Mouse (Mus musculus) ES-E14 (cell line): ENCODE measurements around the gene Sgca. TPM values are rescaled to one million over a fixed set of nuclear protein-coding genes. Genes with fewer than 3 reads are reported as not detected.

Source experiments
- DNase-seq: peaks from one replicate; pipeline ENCODE4 v3.0.0-alpha.2; 2013; ENCODE audit warnings: low read depth, low spot score
- H3K27ac ChIP-seq: 2 replicates; pipeline ENCODE4 v1.5.1; 2012; ENCODE audit warnings: low read depth, mild to moderate bottlenecking, low read length, moderate library complexity, mixed read lengths; ENCODE audit not compliant: poor library complexity, insufficient read depth, severe bottlenecking
- H3K36me3 ChIP-seq: 2 replicates; pipeline ENCODE4 v1.6.1; 2012; ENCODE audit warnings: mild to moderate bottlenecking, low read length, moderate library complexity, mixed read lengths; ENCODE audit not compliant: control insufficient read depth, poor library complexity, insufficient read depth, severe bottlenecking
- H3K4me1 ChIP-seq, 2 experiments: fragments of 150-350 bp in 1 of 2; sonication (generic) in 1 of 2; 2 replicates each; pipeline ENCODE4 v1.6.1; 2012; ENCODE audit warnings: low read length in 2 of 2, mild to moderate bottlenecking in 1 of 2, mixed read lengths in 1 of 2; ENCODE audit not compliant: control insufficient read depth in 2 of 2, insufficient read depth in 2 of 2, poor library complexity in 1 of 2
- H3K4me3 ChIP-seq, 2 experiments: fragments of 150-350 bp in 1 of 2; sonication (generic) in 1 of 2; 2 replicates each; pipeline ENCODE4 v1.5.1; 2012; ENCODE audit warnings: low read length in 2 of 2, low read depth in 1 of 2, mild to moderate bottlenecking in 1 of 2, mixed read lengths in 1 of 2; ENCODE audit not compliant: insufficient read depth in 1 of 2, poor library complexity in 1 of 2, severe bottlenecking in 1 of 2
- H3K9ac ChIP-seq: 2 replicates; pipeline ENCODE4 v1.6.1; 2012; ENCODE audit warnings: low read depth, mild to moderate bottlenecking, low read length, mixed read lengths; ENCODE audit not compliant: poor library complexity, insufficient read depth, severe bottlenecking
- H3K9me3 ChIP-seq: fragments of 150-350 bp; sonication (generic); 2 replicates; pipeline ENCODE4 v1.6.1; 2012; ENCODE audit warnings: low read depth, mild to moderate bottlenecking, low read length; ENCODE audit not compliant: control insufficient read depth, insufficient read depth
- CHD2 ChIP-seq: IDR thresholded peaks from 2 replicates; pipeline ENCODE4 v1.6.1; 2014; ENCODE audit warnings: mild to moderate bottlenecking, low read depth, low read length, inconsistent platforms
- HCFC1 ChIP-seq: IDR thresholded peaks from 2 replicates; pipeline ENCODE4 v1.6.1; 2012; ENCODE audit warnings: low read length, inconsistent platforms, borderline replicate concordance; ENCODE audit not compliant: insufficient read depth
- MAFK ChIP-seq: IDR thresholded peaks from 2 replicates; pipeline ENCODE4 v1.6.1; 2014; ENCODE audit warnings: mild to moderate bottlenecking, low read depth, low read length, inconsistent platforms; ENCODE audit not compliant: insufficient read depth
- ZC3H11A ChIP-seq: IDR thresholded peaks from 2 replicates; pipeline ENCODE4 v1.6.1; 2012; ENCODE audit warnings: low read depth, mild to moderate bottlenecking, inconsistent platforms, low read length, borderline replicate concordance
- ZNF384 ChIP-seq: IDR thresholded peaks from 2 replicates; pipeline ENCODE4 v1.6.1; 2012; ENCODE audit warnings: low read depth, low read length, inconsistent platforms
- in situ Hi-C, 2 experiments: fragments of 600-800 bp; cut with MboI; formaldehyde crosslinking; loops; one replicate each; pipeline ENCODE4 v1.15.1; 2025; ENCODE audit warnings: low sequenced_read_pairs in 2 of 2, inconsistent platforms in 1 of 2; ENCODE audit not compliant: unreplicated experiment in 2 of 2
- total RNA-seq: library from RNA; depleted of rRNA; stranded (reverse); fragments of 300-350 nt; gene quantifications from 2 replicates; pipeline ENCODE4 v1.2.3, GENCODE M21; 2012

The Sgca gene
- total RNA-seq, 1 experiment, result not detected

- Histone ChIP-seq H3K9ac (no peak overlapping the region), H3K4me1 (peaks cover 9 to 20% of the 10 kb centered on the region in 2 experiments; a peak in 2 of 4 replicates), H3K9me3 (no peaks in the 10 kb centered on the region), H3K36me3 (no peaks in the 10 kb centered on the region), H3K27ac (no peak overlapping the region), H3K4me3 (no peak overlapping the region)
- TF ChIP-seq HCFC1 (no peak), CHD2 (no peak), ZNF384 (no peak), ZC3H11A (no peak), MAFK (no peak)
- DNase-seq, result no peak
- in situ Hi-C loops, result no loop called here
Measured at GRCm38 (mm10) chr11:94955103-94955502, 21.0 kb downstream of the Sgca start.

GRCm38 (mm10) chr11:94952169-94952568 is 24.0 kb downstream of the Sgca start:
- Histone ChIP-seq H3K27ac (no peak overlapping the region), H3K9ac (no peak overlapping the region), H3K9me3 (no peaks in the 10 kb centered on the region), H3K4me1 (peaks cover 3 to 8% of the 10 kb centered on the region in 2 experiments; a peak in 2 of 4 replicates), H3K4me3 (no peak overlapping the region), H3K36me3 (no peaks in the 10 kb centered on the region)
- in situ Hi-C loops, result no loop called here
- DNase-seq, result no peak
- TF ChIP-seq CHD2 (no peak), MAFK (no peak)

- in situ Hi-C loops, result no loop called here
- TF ChIP-seq ZNF384 (no peak), ZC3H11A (no peak), CHD2 (no peak), MAFK (no peak), HCFC1 (no peak)
- Histone ChIP-seq H3K36me3 (no peaks in the 10 kb centered on the region), H3K9ac (no peak overlapping the region), H3K9me3 (no peaks in the 10 kb centered on the region), H3K4me1 (no peaks in the 10 kb centered on the region), H3K4me3 (no peak overlapping the region), H3K27ac (no peak overlapping the region)
- DNase-seq, result no peak
Measured at GRCm38 (mm10) chr11:94945236-94945635, 30.9 kb downstream of the Sgca start.

GRCm38 (mm10) chr11:94944295-94944694 is 31.8 kb downstream of the Sgca start:
- Histone ChIP-seq H3K36me3 (no peaks in the 10 kb centered on the region), H3K4me1 (no peaks in the 10 kb centered on the region), H3K9ac (no peak overlapping the region), H3K9me3 (no peaks in the 10 kb centered on the region), H3K4me3 (no peak overlapping the region), H3K27ac (no peak overlapping the region)
- TF ChIP-seq ZC3H11A (no peak), MAFK (no peak), CHD2 (no peak), ZNF384 (no peak), HCFC1 (no peak)
- in situ Hi-C loops, result no loop called here
- DNase-seq, result no peak

- no peaks in the 10 kb centered on the region for H3K36me3 ChIP-seq
- TF ChIP-seq ZC3H11A (no peak), HCFC1 (no peak), MAFK (no peak), ZNF384 (no peak), CHD2 (no peak)
- H3K9ac ChIP-seq, result no peak overlapping the region
Measured at GRCm38 (mm10) chr11:94943054-94943453, 33.1 kb downstream of the Sgca start.

More at GRCm38 (mm10) chr11:94943054-94943453, 33.1 kb downstream of the Sgca start:
- DNase-seq, result no peak
- H3K9me3 ChIP-seq, result no peaks in the 10 kb centered on the region
- no peak overlapping the region for H3K4me3 ChIP-seq
- no peaks in the 10 kb centered on the region for H3K4me1 ChIP-seq
- in situ Hi-C loops, result no loop called here
- no peak overlapping the region for H3K27ac ChIP-seq
